Mouse (Mus musculus): Measurements from ENCODE around the gene Hist1h2ad.

GRCm38 (mm10) chr13:23555839-23556416, 18.3 kb upstream of the Hist1h2ad start:
- TF ChIP-seq CTCF (conservative IDR thresholded peaks at IDR 0.05 in 1 of 2, IDR thresholded peaks at IDR 0.05 in 1 of 2; ENCODE audit: low read depth in 2 of 2, low read length in 2 of 2) (no peak), USF2 (conservative IDR thresholded peaks at IDR 0.05; ENCODE audit: low read depth, low read length) (no peak), EP300 (IDR thresholded peaks at IDR 0.05; ENCODE audit: low read length) (no peak), RAD21 (IDR thresholded peaks at IDR 0.05; ENCODE audit: low read depth, low read length) (no peak), TCF12 (IDR thresholded peaks at IDR 0.05; ENCODE audit: low read depth, low read length) (no peak; the same call in 1 of the 2 replicates)

All from CH12.LX (cell line).